In the genomic region with DNA sequence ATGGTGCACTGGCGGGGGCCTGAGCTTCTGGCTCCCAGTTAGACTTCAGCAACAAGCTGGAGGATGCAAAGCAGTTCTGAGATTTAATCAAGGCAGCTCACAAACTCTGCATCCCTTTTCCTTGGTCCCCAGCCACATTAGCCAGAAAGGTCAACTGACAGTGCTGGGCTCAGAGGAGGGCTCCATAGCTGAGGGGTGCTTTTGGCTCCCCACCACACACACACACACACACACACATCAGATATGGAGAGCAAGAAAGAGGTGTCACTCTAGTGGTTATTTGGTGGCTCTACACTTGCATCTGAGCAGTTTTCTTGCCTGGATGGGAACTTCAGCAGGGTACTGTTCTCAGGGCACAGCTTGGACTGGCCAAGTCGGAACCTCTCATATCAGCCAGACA, we compare ENCODE assay signal across 9 mouse cellular contexts. TPM values are rescaled to one million over a fixed set of nuclear protein-coding genes. Genes with fewer than 3 reads are reported as not detected.
DNase-seq lines count a peak whose midpoint lies in the region; ATAC-seq and TF ChIP-seq lines count a peak whose summit lies in the region.
"Had no signal": no experiment of that assay in that cellular context is flagged by ENCODE, and none has a peak within 500 bp of the region (broad histone marks: within the 10 kb centered on the region; RNA-seq: fewer than 3 reads in every experiment).

No protein-coding gene starts in this region.

- no peaks in the 10 kb centered on the region for H3K36me3 ChIP-seq in forebrain, postnatal 0 days (ENCODE audit: insufficient read depth)
- no peaks in the 10 kb centered on the region for H3K36me3 ChIP-seq in limb, embryonic 15.5 days

- H3K27me3 ChIP-seq in forebrain, postnatal 0 days (ENCODE audit: insufficient read depth, low read length): peaks cover 17% of the 10 kb centered on the region
- H3K27me3 ChIP-seq in limb, embryonic 15.5 days: peaks cover 3% of the 10 kb centered on the region; the same call in 1 of the 2 replicates

- DNase-seq in kidney, postnatal 10 days: peak; percentile 24
- DNase-seq in kidney, postnatal 36 days: no peak
- no peak for DNase-seq in forebrain, postnatal 0 days
- peak; percentile 27 for DNase-seq in retina, embryonic 14.5 days (ENCODE audit: low spot score)
- DNase-seq in spleen, postnatal 4 days (ENCODE audit: low spot score in 2 of 2): no peak
- DNase-seq in cerebellum, adult 8-10 months: no peak

- peak; percentile 63 for ATAC-seq in forebrain, postnatal 0 days
- ATAC-seq in limb, embryonic 15.5 days (ENCODE audit: insufficient number of reproducible peaks, low FRiP score, low TSS enrichment, low read depth): no peak; the same call in 1 of the 2 replicates
- ATAC-seq in inflammation-experienced regulatory T-cells, adult 6 months: no peak

- H3K9ac ChIP-seq in forebrain, postnatal 0 days: peak overlapping the region; percentile 40; the same call in 1 of the 2 replicates
- H3K9ac ChIP-seq in limb, embryonic 15.5 days: peak overlapping the region; percentile 41; the same call in 1 of the 2 replicates

- no peak overlapping the region for H3K27ac ChIP-seq in forebrain, postnatal 0 days (ENCODE audit: low read depth, low read length)
- H3K27ac ChIP-seq in limb, embryonic 15.5 days: peak overlapping the region; percentile 54

- peak overlapping the region; percentile 37 for H3K4me3 ChIP-seq in forebrain, postnatal 0 days (ENCODE audit: low read depth, low read length)
- peak overlapping the region; percentile 42 for H3K4me3 ChIP-seq in limb, embryonic 15.5 days

- TF ChIP-seq CTCF in forebrain, postnatal 0 days (IDR thresholded peaks at IDR 0.05; ENCODE audit: low read depth): peak; percentile 43

- H3K4me2 ChIP-seq in forebrain, postnatal 0 days (ENCODE audit: low read depth): peak overlapping the region; percentile 73
- peak overlapping the region; percentile 74 for H3K4me2 ChIP-seq in limb, embryonic 15.5 days

- peaks cover 5% of the 10 kb centered on the region; the same call in 1 of the 2 replicates for H3K4me1 ChIP-seq in forebrain, postnatal 0 days (ENCODE audit: insufficient read depth)
- H3K4me1 ChIP-seq in limb, embryonic 15.5 days: peaks cover 12% of the 10 kb centered on the region

- no peaks in the 10 kb centered on the region for H3K9me3 ChIP-seq in forebrain, postnatal 0 days (ENCODE audit: low read length)
- no peaks in the 10 kb centered on the region for H3K9me3 ChIP-seq in limb, embryonic 15.5 days

- 46% methylated on average over 2 of the region's 2 CpGs for WGBS in forebrain, postnatal 0 days
- WGBS in limb, embryonic 15.5 days: 27% methylated on average over 2 of the region's 2 CpGs

RNA-seq across cellular contexts. Expression of a gene that starts 0.5 kb away (rescaled TPM):
- 4.2 and 4.8 TPM in 2 replicates for total RNA-seq in forebrain, postnatal 0 days (2014; rRNA removed)
- 2.8 and 5.8 TPM in 2 replicates for polyA plus RNA-seq in forebrain, postnatal 0 days (2015; fragmentation: Nextera tagmentation; extraction: Ambion mirVana)
- 83.4 and 124 TPM in 2 replicates for polyA plus RNA-seq in limb, embryonic 15.5 days (2015; fragmentation: Nextera tagmentation; extraction: Ambion mirVana)
- polyA plus RNA-seq in inflammation-experienced regulatory T-cells, adult 6 months (2017; shearing (Covaris generic)): not detected

RNA-seq across cellular contexts. Expression of a gene that starts 48.6 kb away (rescaled TPM):
- total RNA-seq in forebrain, postnatal 0 days (2014; rRNA removed): 0.38 and 0.46 TPM in 2 replicates
- 0.46 and 0.47 TPM in 2 replicates for polyA plus RNA-seq in forebrain, postnatal 0 days (2015; fragmentation: Nextera tagmentation; extraction: Ambion mirVana)
- 0.05 TPM in 1 of 2 replicates, not detected in the other for polyA plus RNA-seq in limb, embryonic 15.5 days (2015; fragmentation: Nextera tagmentation; extraction: Ambion mirVana)
- not detected for polyA plus RNA-seq in inflammation-experienced regulatory T-cells, adult 6 months (2017; shearing (Covaris generic))
- total RNA-seq: liver, adult 2 months had no signal
- polyA plus RNA-seq: liver, adult 2 months had no signal

Comparison
In these comparisons a context has a peak if more than half of its experiments do, and no peak if none do; other contexts are left out.
1. DNase-seq: peak in kidney, postnatal 10 days (single experiment) and retina, embryonic 14.5 days (single experiment); none in kidney, postnatal 36 days (0 of 2), forebrain, postnatal 0 days (single experiment), spleen, postnatal 4 days (0 of 2) and cerebellum, adult 8-10 months (single experiment).
2. RNA of a gene that starts 0.5 kb away (polyA plus RNA-seq): 83.4 to 124 TPM in limb, embryonic 15.5 days; 2.8 to 5.8 TPM in forebrain, postnatal 0 days and not detected in inflammation-experienced regulatory T-cells, adult 6 months; every median in the first group is over 10 times any median in the second.